Mouse (Mus musculus): ENCODE measurements around the gene Zbtb8b.
"Not testable (repeated sequence)": the region's sequence is repeated elsewhere in the genome, so short reads cannot be mapped to it uniquely, and the experiment has no call there.

Zbtb8b gene

DNA sequence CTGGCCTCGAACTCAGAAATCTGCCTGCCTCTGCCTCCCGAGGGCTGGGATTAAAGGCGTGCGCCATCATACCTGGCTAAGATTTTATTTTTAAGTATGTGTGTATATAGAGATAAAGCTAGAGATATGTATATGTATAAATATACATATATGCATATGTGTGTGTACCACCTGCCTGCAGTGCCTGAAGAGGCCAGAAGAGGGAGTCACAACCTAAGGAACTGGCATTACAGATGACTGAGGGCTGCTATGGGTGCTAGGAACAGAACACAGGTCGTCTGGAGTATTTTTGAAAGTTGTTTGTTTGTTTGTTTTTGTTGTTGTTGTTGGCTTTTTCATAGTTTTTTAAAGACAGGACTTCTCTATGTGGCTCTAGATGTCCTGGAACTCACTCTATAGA is 24.8 kb downstream of the Zbtb8b start:
- no peak for DNase-seq (ENCODE audit: low spot score in 2 of 2)

DNA sequence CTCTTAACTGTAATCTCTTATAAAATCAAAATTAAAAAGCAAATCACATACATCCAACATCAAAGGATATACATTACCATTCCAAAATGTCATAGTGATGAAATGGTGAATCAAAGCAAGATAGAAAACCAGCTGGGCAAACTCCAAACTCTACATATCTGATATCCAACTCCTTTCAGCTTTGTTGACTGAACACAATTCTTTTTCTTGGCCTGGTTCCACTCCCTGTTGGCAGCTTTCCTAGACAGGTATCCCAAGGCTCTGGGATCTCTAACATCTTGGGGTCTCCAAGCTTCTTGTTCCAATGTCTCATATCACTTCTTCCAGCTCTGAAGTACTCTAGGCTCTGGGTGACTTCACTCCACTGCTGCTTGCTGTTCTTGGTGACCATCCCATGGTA is 29.7 kb downstream of the Zbtb8b start:
- no peak for DNase-seq (ENCODE audit: low spot score in 2 of 2)

- DNase-seq (ENCODE audit: low spot score in 2 of 2): not testable (repeated sequence)
Measured at GRCm38 (mm10) chr4:129410532-129410931, 30.1 kb downstream of the Zbtb8b start.

DNA sequence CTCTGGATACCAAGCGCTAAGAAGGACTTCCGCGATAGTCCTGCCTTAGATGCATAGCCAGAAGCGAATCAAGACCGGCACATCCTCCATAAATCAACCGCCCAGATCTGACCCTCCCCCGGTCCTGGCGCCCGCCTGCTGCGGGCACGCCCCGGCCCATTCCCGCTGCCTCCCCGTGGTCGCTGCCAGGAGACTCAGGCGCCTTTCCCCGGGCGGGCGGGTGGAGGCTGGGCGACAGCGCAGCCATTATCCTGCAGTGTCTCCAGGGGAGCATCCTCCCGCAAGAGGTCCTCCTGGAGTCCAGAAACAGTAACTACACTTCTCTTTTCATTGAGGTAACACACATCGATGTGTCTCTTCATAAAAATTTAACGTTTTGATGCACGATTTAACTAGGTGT is 34.2 kb downstream of the Zbtb8b start:
- peak; percentile 27 to 55 for DNase-seq (ENCODE audit: low spot score in 2 of 2)

GRCm38 (mm10) chr4:129399813-129400212 is 40.8 kb downstream of the Zbtb8b start:
- no peak for DNase-seq (ENCODE audit: low spot score in 2 of 2)

GRCm38 (mm10) chr4:129396960-129397359 is 43.7 kb downstream of the Zbtb8b start:
- DNase-seq (ENCODE audit: low spot score in 2 of 2): no peak

DNA sequence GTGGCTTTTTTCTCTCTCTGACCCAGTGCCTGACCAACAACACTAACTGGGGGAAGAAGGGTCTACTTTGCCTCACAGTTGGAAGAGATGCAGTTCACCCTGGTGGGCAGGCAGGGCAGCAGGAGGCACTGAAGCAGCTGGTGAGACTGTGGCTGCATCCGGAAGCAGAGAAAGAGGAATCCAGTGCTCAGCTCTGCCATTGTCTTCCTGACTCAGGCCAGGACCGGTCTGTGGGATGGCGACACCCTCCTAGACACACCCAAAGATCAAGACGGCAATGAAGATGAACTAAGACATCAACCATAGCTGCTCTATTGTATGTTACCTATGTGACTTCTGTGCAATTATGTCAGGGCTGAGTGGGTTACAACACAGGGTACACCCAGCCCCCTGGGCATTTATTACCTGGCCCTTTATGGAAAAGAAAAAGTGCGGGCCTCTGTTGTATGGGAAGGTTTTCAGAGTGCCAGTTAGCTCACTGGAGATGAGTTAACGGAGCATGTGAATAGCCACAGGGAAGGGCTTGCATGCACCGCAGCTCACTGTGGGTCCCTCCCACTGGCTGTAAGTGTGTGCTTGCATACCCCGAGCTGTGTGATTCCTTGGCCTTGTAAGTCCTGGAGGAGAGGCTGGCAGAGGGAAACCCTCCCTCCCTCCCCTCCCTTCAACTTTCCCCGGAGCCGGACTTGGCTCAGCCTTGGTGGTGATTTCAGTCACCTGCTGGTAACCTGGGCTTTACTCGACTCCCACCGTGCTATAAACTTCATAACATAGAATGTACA is 46.4 kb downstream of the Zbtb8b start:
- no peak for DNase-seq (ENCODE audit: low spot score in 2 of 2)

DNA sequence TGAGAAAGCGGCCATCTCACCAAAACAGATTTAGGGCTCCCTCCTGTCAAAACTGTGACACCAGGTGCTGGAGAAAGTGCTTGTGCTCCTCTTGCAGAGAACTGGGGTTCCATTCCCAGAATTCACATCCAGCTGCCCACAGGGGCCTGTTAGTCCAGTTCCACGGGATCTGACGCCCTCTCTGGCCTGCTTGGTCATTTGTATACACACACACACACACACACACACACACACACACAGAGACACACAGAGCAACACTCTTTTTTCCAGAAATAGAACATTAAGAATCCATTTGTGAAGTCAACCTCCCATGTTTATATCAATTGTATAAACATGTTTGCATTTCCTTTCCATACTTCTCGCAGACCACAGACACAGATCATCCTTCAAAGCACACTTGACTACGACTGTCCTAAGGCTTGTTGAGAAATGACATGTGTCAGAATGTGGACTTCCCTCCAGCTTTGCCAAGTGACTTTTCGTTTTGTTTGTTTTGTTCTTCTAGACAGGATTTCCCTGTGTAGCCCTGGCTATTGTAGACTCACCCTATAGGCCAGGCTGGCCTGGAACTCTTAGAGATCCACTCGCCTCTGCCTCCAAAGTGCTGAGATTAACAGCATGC is 49.6 kb downstream of the Zbtb8b start:
- DNase-seq (ENCODE audit: low spot score in 2 of 2): no peak

DNA sequence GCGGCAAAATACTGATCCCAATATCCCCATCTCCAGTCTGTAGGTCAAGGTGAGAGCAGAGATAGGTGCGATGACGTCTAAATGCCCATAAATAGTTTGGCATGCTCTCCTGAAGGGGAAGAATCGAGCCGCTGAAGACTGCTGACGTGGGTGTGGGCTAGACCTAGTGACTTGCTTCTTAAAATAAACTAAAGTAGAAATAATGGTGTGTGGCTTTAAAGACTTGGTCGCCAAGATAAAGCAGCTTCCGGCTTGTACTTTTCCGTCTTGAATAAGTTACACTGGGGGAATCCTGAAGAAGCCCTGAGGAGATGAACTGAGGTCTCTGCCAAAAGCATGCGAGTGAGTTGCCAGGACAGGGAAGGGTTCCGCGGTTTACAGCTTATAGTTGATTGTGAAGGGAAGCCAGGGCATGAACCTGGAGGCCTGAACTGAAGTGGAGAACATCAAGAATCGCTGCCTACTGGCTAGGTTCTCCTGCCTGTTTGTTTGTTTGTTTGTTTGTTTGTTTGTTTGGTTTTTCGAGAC is 50.4 kb downstream of the Zbtb8b start:
- no peak for DNase-seq (ENCODE audit: low spot score in 2 of 2)

- no peak for DNase-seq (ENCODE audit: low spot score in 2 of 2)
Measured at GRCm38 (mm10) chr4:129388404-129388803, 52.2 kb downstream of the Zbtb8b start.

DNA sequence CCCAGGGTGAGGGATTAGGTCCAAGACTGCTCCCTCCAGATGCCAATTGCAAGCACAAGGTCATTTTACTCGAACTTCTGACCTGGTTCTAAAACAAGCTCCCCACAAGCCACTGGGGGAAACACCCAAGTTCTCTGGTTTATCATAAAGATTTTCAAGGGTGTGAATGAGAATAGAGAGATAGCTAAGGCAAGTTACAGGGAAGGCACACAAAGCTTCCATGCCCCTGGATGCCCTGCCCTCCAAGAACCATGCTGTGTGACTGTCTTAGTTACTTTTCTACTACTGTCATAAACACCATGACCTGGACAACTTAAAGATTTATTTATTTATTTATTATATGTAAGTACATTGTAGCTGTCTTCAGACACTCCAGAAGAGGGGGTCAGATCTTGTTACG is 53.7 kb downstream of the Zbtb8b start:
- DNase-seq (ENCODE audit: low spot score in 2 of 2): no peak

DNA sequence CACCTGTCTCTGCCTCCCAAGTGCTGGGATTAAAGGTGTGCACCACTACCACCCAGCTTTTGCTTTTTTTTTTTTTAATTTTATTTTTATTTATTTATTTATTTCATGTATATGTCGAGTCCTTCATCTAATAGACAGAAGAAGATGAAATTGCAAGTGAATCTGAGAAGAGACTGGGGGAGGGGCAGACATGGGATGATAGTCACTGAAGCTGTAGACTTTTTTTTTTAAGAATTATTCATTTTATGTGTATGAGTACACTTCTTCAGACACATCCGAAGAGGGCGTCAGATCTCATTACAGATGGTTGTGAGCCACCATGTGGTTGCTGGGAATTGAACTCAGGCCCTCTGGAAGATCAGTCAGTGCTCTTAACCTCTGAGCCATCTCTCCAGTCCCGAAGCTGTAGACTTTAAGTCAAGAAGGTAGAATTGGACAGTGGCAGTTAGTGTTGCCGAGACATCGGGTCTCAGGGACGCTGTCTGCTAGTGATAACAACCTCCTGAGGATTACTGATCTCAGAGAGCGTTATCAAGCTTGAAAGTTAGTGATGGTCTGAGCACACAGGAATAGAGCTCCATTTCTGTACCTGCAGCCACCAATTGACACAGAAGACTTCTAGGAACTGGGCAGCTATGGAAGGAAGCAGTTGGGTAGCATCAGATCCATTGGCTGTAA is 54.2 kb downstream of the Zbtb8b start:
- no peak for DNase-seq (ENCODE audit: low spot score in 2 of 2)

- DNase-seq (ENCODE audit: low spot score in 2 of 2): no peak
Measured at GRCm38 (mm10) chr4:129385685-129386084, 55.0 kb downstream of the Zbtb8b start.

DNA sequence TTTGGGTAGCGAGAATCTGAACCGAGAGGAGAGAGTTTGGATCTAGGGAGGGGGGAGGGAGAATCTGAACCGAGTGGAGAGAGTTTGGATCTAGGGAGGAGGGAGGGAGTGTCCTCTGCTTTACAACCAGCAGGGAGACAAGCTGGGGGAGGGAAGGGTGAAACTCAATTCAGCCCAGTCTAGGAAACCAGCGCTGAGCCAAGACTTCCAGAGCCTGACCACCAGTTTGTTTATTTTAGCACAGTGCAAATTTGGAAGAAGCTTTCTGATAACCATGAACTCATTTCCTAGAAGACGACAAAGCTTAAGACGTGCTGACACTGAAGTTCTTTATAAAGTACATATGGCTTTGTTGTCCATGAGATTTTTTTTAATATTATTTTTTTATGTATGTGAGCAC is 56.2 kb downstream of the Zbtb8b start:
- DNase-seq (ENCODE audit: low spot score in 2 of 2): no peak

DNA sequence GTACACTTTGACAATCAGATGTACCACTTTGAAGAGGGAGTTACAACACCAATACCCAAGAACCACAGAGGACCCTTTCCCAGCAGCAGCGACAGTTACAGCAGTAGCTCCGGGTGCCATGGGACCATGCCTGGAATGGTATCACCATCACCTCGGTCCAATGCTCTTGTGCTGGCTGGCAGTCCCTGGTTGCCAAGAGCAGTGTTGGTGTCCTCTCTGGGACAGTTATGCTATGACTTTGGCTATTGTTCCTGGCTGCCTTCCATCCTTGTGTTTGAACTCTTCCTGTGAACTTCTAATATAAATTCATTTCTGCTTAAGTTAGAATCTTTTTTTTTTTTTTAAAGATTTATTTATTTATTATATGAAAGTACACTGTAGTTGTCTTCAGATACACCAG is 57.1 kb downstream of the Zbtb8b start:
- no peak for DNase-seq (ENCODE audit: low spot score in 2 of 2)

DNA sequence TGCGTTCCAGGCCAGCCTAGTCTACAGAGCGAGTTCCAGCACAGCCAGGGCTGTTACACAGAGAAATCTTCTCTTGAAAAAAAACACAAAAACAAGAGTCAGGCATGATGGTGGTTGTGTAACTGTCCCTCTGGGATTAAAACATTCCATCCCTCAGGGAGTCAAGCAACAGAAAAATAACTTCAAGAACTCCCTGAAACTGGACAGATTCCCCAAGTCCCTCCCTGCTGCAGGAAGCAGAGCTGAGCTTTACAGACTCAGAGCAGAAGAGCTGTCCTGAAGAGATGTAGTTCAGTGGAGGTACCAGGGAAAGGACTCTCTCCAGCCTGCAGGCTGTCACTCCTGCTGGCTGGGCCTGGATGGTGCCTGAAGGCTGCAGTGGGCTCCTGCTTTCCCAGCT is 58.2 kb downstream of the Zbtb8b start:
- DNase-seq (ENCODE audit: low spot score in 2 of 2): no peak

DNA sequence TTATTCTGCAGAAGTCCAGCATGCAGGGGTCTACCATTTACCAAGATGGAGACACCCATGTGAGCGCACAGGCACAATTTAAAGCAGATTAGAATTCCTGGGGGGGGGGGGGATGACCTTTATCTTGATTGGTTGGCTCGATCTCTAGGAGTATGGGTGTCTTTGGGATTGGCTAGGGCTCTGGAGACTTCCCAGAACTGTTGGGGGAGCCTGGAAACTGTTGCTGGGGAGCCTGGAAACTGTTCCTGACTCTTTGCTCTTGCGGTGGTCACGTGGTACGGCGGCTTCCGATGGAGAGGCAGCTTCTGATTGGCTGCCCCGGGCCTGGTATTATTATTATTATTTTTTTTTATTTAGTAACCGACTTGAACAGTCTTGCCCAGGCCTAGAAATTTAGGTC is 58.6 kb downstream of the Zbtb8b start:
- DNase-seq (ENCODE audit: low spot score in 2 of 2): no peak

GRCm38 (mm10) chr4:129381148-129381547 is 59.5 kb downstream of the Zbtb8b start:
- no peak for DNase-seq (ENCODE audit: low spot score in 2 of 2)

- no peak for DNase-seq (ENCODE audit: low spot score in 2 of 2)
Measured at GRCm38 (mm10) chr4:129379805-129380204, 60.8 kb downstream of the Zbtb8b start.

DNA sequence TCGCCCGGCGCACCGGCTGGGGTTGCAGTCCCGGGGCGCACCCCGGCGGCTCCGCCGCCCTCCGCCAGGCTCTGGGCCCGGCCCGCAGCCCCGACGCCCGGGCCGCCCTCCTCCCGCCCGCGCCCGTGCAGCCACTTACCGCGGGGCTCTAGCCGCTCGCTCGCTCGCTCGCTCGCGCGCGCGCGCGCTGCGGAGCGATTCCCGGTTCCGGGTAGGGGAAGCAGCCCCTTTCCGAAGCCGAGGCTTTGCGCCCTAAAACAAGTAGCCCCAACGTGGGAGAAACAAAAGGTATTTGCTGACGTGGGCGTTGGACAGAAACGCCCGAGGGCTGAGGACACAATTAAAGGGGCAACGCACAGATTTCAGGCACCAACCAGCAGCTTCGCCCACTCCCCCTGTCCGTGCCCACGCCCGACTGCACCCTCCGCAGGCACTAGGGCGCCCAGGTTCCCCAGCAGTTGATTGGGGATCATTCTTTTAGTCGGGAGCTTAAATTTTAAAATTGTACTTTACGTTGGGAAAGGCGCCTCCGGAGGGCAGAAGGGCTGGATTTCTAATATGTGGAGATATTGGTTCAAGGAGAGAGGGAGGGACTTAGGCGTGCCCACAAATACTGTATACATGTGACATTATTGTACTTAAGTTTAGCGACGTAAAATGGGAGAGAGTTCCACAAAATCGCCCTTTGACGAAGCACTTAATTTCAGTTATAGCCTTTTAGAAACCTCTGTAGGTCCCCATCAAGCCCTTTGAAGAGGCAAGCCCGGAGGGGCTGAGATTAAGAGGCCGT is 62.9 kb downstream of the Zbtb8b start, which contains the start of gene Zbtb8a:
Gene Zbtb8a (minus strand): TSS at position 516 of the 790 bp plus-strand sequence.
- DNase-seq (ENCODE audit: low spot score in 2 of 2): peak; percentile 54 to 58

- peak; percentile 69 to 72 for DNase-seq (ENCODE audit: low spot score in 2 of 2)
Measured at GRCm38 (mm10) chr4:129376961-129377545, 63.6 kb downstream of the Zbtb8b start.
